Mouse (Mus musculus) hindbrain, embryonic 15.5 days (tissue): ENCODE data around the gene Scrn3. TPM values are rescaled to one million over a fixed set of nuclear protein-coding genes. Genes with fewer than 3 reads are reported as not detected.

Source experiments
- ATAC-seq: fragments of 200-750 bp; cut with Nextera tagmentation; 2 replicates; pipeline ENCODE4 v1.8.0; 2017; ENCODE audit warnings: low read depth, moderate number of reproducible peaks, moderate TSS enrichment; ENCODE audit not compliant: low FRiP score
- H3K27ac ChIP-seq: fragments of 300-500 bp; sonication (generic); replicated peaks from 2 replicates; pipeline ENCODE4 v1.5.1; 2015; ENCODE audit warnings: mild to moderate bottlenecking, inconsistent platforms
- H3K27me3 ChIP-seq: fragments of 300-500 bp; sonication (generic); 2 replicates; pipeline ENCODE4 v1.6.1; 2015; ENCODE audit warnings: control low read depth, inconsistent platforms
- H3K36me3 ChIP-seq: fragments of 300-500 bp; sonication (generic); 2 replicates; pipeline ENCODE4 v1.6.1; 2015; ENCODE audit warnings: control low read depth, inconsistent platforms
- H3K4me1 ChIP-seq: fragments of 300-500 bp; sonication (generic); replicated peaks from 2 replicates; pipeline ENCODE4 v1.6.1; 2015; ENCODE audit warnings: control low read depth, inconsistent platforms
- H3K4me2 ChIP-seq: fragments of 300-500 bp; sonication (generic); 2 replicates; pipeline ENCODE4 v1.6.1; 2015; ENCODE audit warnings: moderate library complexity, mild to moderate bottlenecking, inconsistent platforms
- H3K4me3 ChIP-seq: fragments of 300-500 bp; sonication (generic); 2 replicates; pipeline ENCODE4 v1.5.1; 2015; ENCODE audit warnings: mild to moderate bottlenecking, inconsistent platforms
- H3K9ac ChIP-seq: fragments of 300-500 bp; sonication (generic); 2 replicates; pipeline ENCODE4 v1.6.1; 2015; ENCODE audit warnings: inconsistent platforms
- H3K9me3 ChIP-seq: fragments of 300-500 bp; sonication (generic); 2 replicates; pipeline ENCODE4 v1.6.1; 2016; ENCODE audit warnings: control low read depth, inconsistent platforms
- WGBS: fragments of 180-500 bp; shearing (Covaris S2); methylation state at CpG from one replicate; pipeline ENCODE4 v1.1.7; 2015; 5-methylcytosine and 5-hydroxymethylcytosine counted together
- polyA plus RNA-seq: library from polyadenylated mRNA; unstranded; fragments of >200 nt; fragmentation: Nextera tagmentation; extraction: Ambion mirVana; gene quantifications from 2 replicates; pipeline ENCODE4 v1.2.1, GENCODE M21; 2015

The Scrn3 gene
- 7.3 and 8.2 TPM in 2 replicates for polyA plus RNA-seq

GRCm38 (mm10) chr2:73312152-73313116 lies at the start of gene Scrn3, which contains the start of gene Cir1:
Gene Scrn3 (plus strand): TSS chr2:73312601.
Gene Cir1 (minus strand): TSS chr2:73312701.
- H3K36me3 ChIP-seq: peaks cover 23% of the 10 kb centered on the region
- peaks cover 16% of the 10 kb centered on the region for H3K4me1 ChIP-seq
- peak within 1 kb of the TSS; percentile 81 for H3K27ac ChIP-seq
- H3K27me3 ChIP-seq: no peaks in the 10 kb centered on the region
- no peaks in the 10 kb centered on the region for H3K9me3 ChIP-seq
- peak within 1 kb of the TSS; percentile 66 for H3K4me2 ChIP-seq
- H3K4me3 ChIP-seq: peak within 1 kb of the TSS; percentile 74
- ATAC-seq: peak; percentile 96
- WGBS: under 1% methylated on average over 64 of the region's 64 CpGs
- H3K9ac ChIP-seq: peak within 1 kb of the TSS; percentile 59

GRCm38 (mm10) chr2:73263172-73263765 lies 49.1 kb upstream of the Scrn3 start:
- peaks cover 62% of the 10 kb centered on the region for H3K27me3 ChIP-seq
- no peaks in the 10 kb centered on the region for H3K36me3 ChIP-seq
- H3K9ac ChIP-seq: no peak overlapping the region
- no peak overlapping the region for H3K27ac ChIP-seq
- 10% methylated on average over 16 of the region's 16 CpGs for WGBS
- no peaks in the 10 kb centered on the region for H3K9me3 ChIP-seq
- peak overlapping the region; percentile 54 for H3K4me2 ChIP-seq
- H3K4me1 ChIP-seq: peaks cover 10% of the 10 kb centered on the region
- ATAC-seq: no peak
- H3K4me3 ChIP-seq: peak overlapping the region; percentile 32

- ATAC-seq: no peak
- peaks cover 66% of the 10 kb centered on the region for H3K27me3 ChIP-seq
- no peaks in the 10 kb centered on the region for H3K36me3 ChIP-seq
- H3K4me3 ChIP-seq: peak overlapping the region; percentile 32
- H3K4me1 ChIP-seq: peaks cover 10% of the 10 kb centered on the region
- H3K27ac ChIP-seq: no peak overlapping the region
- H3K9ac ChIP-seq: no peak overlapping the region
- 1% methylated on average over 38 of the region's 38 CpGs for WGBS
- no peaks in the 10 kb centered on the region for H3K9me3 ChIP-seq
- H3K4me2 ChIP-seq: peak overlapping the region; percentile 54
Observed at GRCm38 (mm10) chr2:73263794-73264610, 48.4 kb upstream of the Scrn3 start.

- no peak overlapping the region for H3K9ac ChIP-seq
- ATAC-seq: peak; percentile 27; the same call in 1 of the 2 replicates
- H3K4me3 ChIP-seq: no peak overlapping the region
- H3K4me2 ChIP-seq: peak overlapping the region; percentile 54
- H3K4me1 ChIP-seq: peaks cover 10% of the 10 kb centered on the region
- H3K27ac ChIP-seq: no peak overlapping the region
- no peaks in the 10 kb centered on the region for H3K9me3 ChIP-seq
- WGBS: 10% methylated on average over 11 of the region's 11 CpGs
- peaks cover 68% of the 10 kb centered on the region for H3K27me3 ChIP-seq
- no peaks in the 10 kb centered on the region for H3K36me3 ChIP-seq
Observed at GRCm38 (mm10) chr2:73264611-73265195, 47.7 kb upstream of the Scrn3 start.

GRCm38 (mm10) chr2:73266011-73266410 lies 46.4 kb upstream of the Scrn3 start:
- Histone ChIP-seq H3K4me3 (no peak overlapping the region), H3K9me3 (no peaks in the 10 kb centered on the region), H3K27me3 (peaks cover 81% of the 10 kb centered on the region), H3K9ac (no peak overlapping the region), H3K4me2 (no peak overlapping the region), H3K27ac (no peak overlapping the region), H3K36me3 (no peaks in the 10 kb centered on the region), H3K4me1 (peaks cover 19% of the 10 kb centered on the region)
- WGBS: 9% methylated on average over 5 of the region's 5 CpGs
- ATAC-seq: no peak

- no peak overlapping the region for H3K4me3 ChIP-seq
- ATAC-seq: no peak
- H3K4me1 ChIP-seq: peaks cover 24% of the 10 kb centered on the region
- H3K27ac ChIP-seq: no peak overlapping the region
- no peaks in the 10 kb centered on the region for H3K9me3 ChIP-seq
- no peaks in the 10 kb centered on the region for H3K36me3 ChIP-seq
- H3K27me3 ChIP-seq: peaks cover 87% of the 10 kb centered on the region
- H3K4me2 ChIP-seq: no peak overlapping the region
- WGBS: 71% methylated on average over 1 of the region's 1 CpGs
- no peak overlapping the region for H3K9ac ChIP-seq
Observed at GRCm38 (mm10) chr2:73266623-73267022, 45.8 kb upstream of the Scrn3 start.

- peaks cover 28% of the 10 kb centered on the region for H3K4me1 ChIP-seq
- 22% methylated on average over 3 of the region's 3 CpGs for WGBS
- no peak overlapping the region for H3K4me2 ChIP-seq
- no peak overlapping the region for H3K9ac ChIP-seq
- peaks cover 83% of the 10 kb centered on the region for H3K27me3 ChIP-seq
- H3K4me3 ChIP-seq: no peak overlapping the region
- H3K36me3 ChIP-seq: no peaks in the 10 kb centered on the region
- H3K9me3 ChIP-seq: no peaks in the 10 kb centered on the region
- no peak for ATAC-seq
- no peak overlapping the region for H3K27ac ChIP-seq
Observed at GRCm38 (mm10) chr2:73267231-73267630, 45.2 kb upstream of the Scrn3 start.

- Histone ChIP-seq H3K27ac (no peak overlapping the region), H3K4me1 (peaks cover 29% of the 10 kb centered on the region), H3K27me3 (peaks cover 79% of the 10 kb centered on the region), H3K36me3 (no peaks in the 10 kb centered on the region), H3K4me3 (no peak overlapping the region), H3K4me2 (no peak overlapping the region), H3K9me3 (no peaks in the 10 kb centered on the region), H3K9ac (no peak overlapping the region)
- no peak for ATAC-seq
- 6% methylated on average over 4 of the region's 4 CpGs for WGBS
Observed at GRCm38 (mm10) chr2:73267818-73268217, 44.6 kb upstream of the Scrn3 start.

GRCm38 (mm10) chr2:73268281-73268680 lies 44.1 kb upstream of the Scrn3 start:
- Histone ChIP-seq H3K4me2 (no peak overlapping the region), H3K27me3 (peaks cover 74% of the 10 kb centered on the region), H3K4me1 (peaks cover 34% of the 10 kb centered on the region), H3K9ac (no peak overlapping the region), H3K4me3 (no peak overlapping the region), H3K9me3 (no peaks in the 10 kb centered on the region), H3K36me3 (no peaks in the 10 kb centered on the region), H3K27ac (no peak overlapping the region)
- WGBS: 3% methylated on average over 12 of the region's 12 CpGs
- ATAC-seq: no peak

GRCm38 (mm10) chr2:73268836-73269395 lies 43.5 kb upstream of the Scrn3 start:
- Histone ChIP-seq H3K4me1 (peaks cover 35% of the 10 kb centered on the region), H3K9me3 (no peaks in the 10 kb centered on the region), H3K27me3 (peaks cover 69% of the 10 kb centered on the region), H3K9ac (no peak overlapping the region), H3K27ac (no peak overlapping the region), H3K4me3 (no peak overlapping the region), H3K36me3 (no peaks in the 10 kb centered on the region), H3K4me2 (no peak overlapping the region)
- WGBS: 8% methylated on average over 8 of the region's 8 CpGs
- no peak for ATAC-seq

- Histone ChIP-seq H3K27ac (no peak overlapping the region), H3K4me2 (no peak overlapping the region), H3K27me3 (peaks cover 62% of the 10 kb centered on the region), H3K4me3 (no peak overlapping the region), H3K36me3 (no peaks in the 10 kb centered on the region), H3K9me3 (no peaks in the 10 kb centered on the region), H3K4me1 (peaks cover 37% of the 10 kb centered on the region), H3K9ac (no peak overlapping the region)
- 0% methylated on average over 16 of the region's 17 CpGs for WGBS
- ATAC-seq: no peak
Observed at GRCm38 (mm10) chr2:73269666-73270065, 42.7 kb upstream of the Scrn3 start.
